Mouse (Mus musculus) embryonic facial prominence, embryonic 11.5 days (tissue): ENCODE results near the gene Best2. TPM values are rescaled to one million over a fixed set of nuclear protein-coding genes. Genes with fewer than 3 reads are reported as not detected.

Experiments
- ATAC-seq: fragments of 200-750 bp; cut with Nextera tagmentation; replicated peaks from 2 replicates; pipeline ENCODE4 v1.8.0; 2017; ENCODE audit warnings: low read depth; ENCODE audit not compliant: insufficient number of reproducible peaks, low FRiP score, low TSS enrichment
- DNase-seq: peaks from one replicate; pipeline ENCODE4 v3.0.0-alpha.2; 2015; ENCODE audit warnings: low spot score
- H3K27ac ChIP-seq: fragments of 300-500 bp; sonication (generic); replicated peaks from 2 replicates; pipeline ENCODE4 v1.5.1; 2014; ENCODE audit warnings: mild to moderate bottlenecking, low read depth, low read length, control low read depth
- H3K27me3 ChIP-seq: fragments of 300-500 bp; sonication (generic); 2 replicates; pipeline ENCODE4 v1.6.1; 2014; ENCODE audit warnings: mild to moderate bottlenecking, low read length, moderate library complexity, mixed read lengths; ENCODE audit not compliant: control insufficient read depth, insufficient read depth
- H3K36me3 ChIP-seq: fragments of 300-500 bp; sonication (generic); replicated peaks from 2 replicates; pipeline ENCODE4 v1.6.1; 2014; ENCODE audit warnings: low read depth, mild to moderate bottlenecking, low read length, moderate library complexity, mixed read lengths; ENCODE audit not compliant: control insufficient read depth, insufficient read depth
- H3K4me1 ChIP-seq: fragments of 300-500 bp; sonication (generic); 2 replicates; pipeline ENCODE4 v1.6.1; 2014; ENCODE audit warnings: low read length, mixed read lengths; ENCODE audit not compliant: control insufficient read depth, insufficient read depth
- H3K4me2 ChIP-seq: fragments of 300-500 bp; sonication (generic); 2 replicates; pipeline ENCODE4 v1.6.1; 2014; ENCODE audit warnings: low read depth, mild to moderate bottlenecking, control low read depth, low read length, moderate library complexity
- H3K4me3 ChIP-seq: fragments of 300-500 bp; sonication (generic); 2 replicates; pipeline ENCODE4 v1.5.1; 2014; ENCODE audit warnings: low read depth, low read length, control low read depth
- H3K9ac ChIP-seq: fragments of 300-500 bp; sonication (generic); replicated peaks from 2 replicates; pipeline ENCODE4 v1.6.1; 2014; ENCODE audit warnings: mild to moderate bottlenecking, control low read depth, low read length
- H3K9me3 ChIP-seq: fragments of 300-500 bp; sonication (generic); replicated peaks from 2 replicates; pipeline ENCODE4 v1.6.1; 2016; ENCODE audit warnings: mild to moderate bottlenecking, low read length, inconsistent platforms, mixed read lengths; ENCODE audit not compliant: control insufficient read depth
- WGBS: fragments of 180-500 bp; shearing (Covaris S2); extraction: QIAGEN DNeasy Blood & Tissue Kit; methylation state at CpG from one replicate; pipeline ENCODE4 v1.1.7; 2014; 5-methylcytosine and 5-hydroxymethylcytosine counted together
- polyA plus RNA-seq: library from polyadenylated mRNA; unstranded; fragments of >200 nt; fragmentation: Nextera tagmentation; extraction: Ambion mirVana; gene quantifications from 2 replicates; pipeline ENCODE4 v1.2.1, GENCODE M21; 2014

Best2 gene
- polyA plus RNA-seq, 1 experiment from 2014 or later, result not detected

- under 1% methylated on average over 52 of the region's 59 CpGs for WGBS
Observed at GRCm38 (mm10) chr8:85036718-85037365, 22.5 kb upstream of the Best2 start, which contains the start of gene Tnpo2. Tnpo2 (plus strand) TSS chr8:85036915.

GRCm38 (mm10) chr8:85036381-85036717, 22.0 kb upstream of the Best2 start:
- Histone ChIP-seq H3K4me3 (peak overlapping the region; percentile 83), H3K27me3 (no peaks in the 10 kb centered on the region), H3K27ac (peak overlapping the region; percentile 61), H3K9ac (peak overlapping the region; percentile 76), H3K4me2 (peak overlapping the region; percentile 75), H3K4me1 (peaks cover 3% of the 10 kb centered on the region), H3K36me3 (peaks cover 4% of the 10 kb centered on the region), H3K9me3 (no peaks in the 10 kb centered on the region)
- 0% methylated on average over 9 of the region's 9 CpGs for WGBS
- DNase-seq (no peak), ATAC-seq (peak; percentile 19)

More at GRCm38 (mm10) chr8:85036718-85037365, 22.5 kb upstream of the Best2 start, which contains the start of gene Tnpo2:
- H3K36me3 ChIP-seq, result peaks cover 4% of the 10 kb centered on the region
- H3K9me3 ChIP-seq, result no peaks in the 10 kb centered on the region
- H3K4me3 ChIP-seq, result peak within 1 kb of the TSS; percentile 83
- peaks cover 3% of the 10 kb centered on the region for H3K4me1 ChIP-seq
- DNase-seq, result peak; percentile 97
- H3K4me2 ChIP-seq, result peak within 1 kb of the TSS; percentile 84
- H3K9ac ChIP-seq, result peak within 1 kb of the TSS; percentile 92
- peak; percentile 84 for ATAC-seq
- peak within 1 kb of the TSS; percentile 99 for H3K27ac ChIP-seq
- H3K27me3 ChIP-seq, result no peaks in the 10 kb centered on the region

GRCm38 (mm10) chr8:85035728-85036310, 21.5 kb upstream of the Best2 start:
- Histone ChIP-seq H3K4me2 (peak overlapping the region; percentile 75), H3K27ac (peak overlapping the region; percentile 61), H3K9ac (peak overlapping the region; percentile 76), H3K4me1 (peaks cover 3% of the 10 kb centered on the region), H3K9me3 (no peaks in the 10 kb centered on the region), H3K27me3 (no peaks in the 10 kb centered on the region), H3K4me3 (peak overlapping the region; percentile 83), H3K36me3 (peaks cover 4% of the 10 kb centered on the region)
- ATAC-seq (0 out of 2 replicates have a peak, but pooled peaks have one; percentile 12), DNase-seq (peak; percentile 41)
- under 1% methylated on average over 15 of the region's 15 CpGs for WGBS

- Histone ChIP-seq H3K27me3 (no peaks in the 10 kb centered on the region), H3K9ac (peak overlapping the region; percentile 76; the same call in 1 of the 2 replicates), H3K36me3 (no peaks in the 10 kb centered on the region; the same call in none of the 2 replicates), H3K27ac (no peak overlapping the region), H3K4me1 (peaks cover 3% of the 10 kb centered on the region), H3K4me3 (peak overlapping the region; percentile 83), H3K4me2 (peak overlapping the region; percentile 75), H3K9me3 (no peaks in the 10 kb centered on the region)
- 6% methylated on average over 12 of the region's 12 CpGs for WGBS
- no peak for DNase-seq
- no peak for ATAC-seq
Observed at GRCm38 (mm10) chr8:85035165-85035727, 20.9 kb upstream of the Best2 start.

GRCm38 (mm10) chr8:85034764-85035163, 20.4 kb upstream of the Best2 start:
- no peaks in the 10 kb centered on the region; the same call in 1 of the 2 replicates for H3K36me3 ChIP-seq
- H3K9ac ChIP-seq, result 0 out of 2 replicates have a peak overlapping the region, but pooled peaks have one; percentile 22
- H3K27me3 ChIP-seq, result no peaks in the 10 kb centered on the region
- H3K4me1 ChIP-seq, result peaks cover 3% of the 10 kb centered on the region
- H3K4me2 ChIP-seq, result peak overlapping the region; percentile 75
- DNase-seq (peak; percentile 89), ATAC-seq (no peak)
- peak overlapping the region; percentile 83 for H3K4me3 ChIP-seq
- no peaks in the 10 kb centered on the region for H3K9me3 ChIP-seq
- 4% methylated on average over 13 of the region's 13 CpGs for WGBS
- no peak overlapping the region for H3K27ac ChIP-seq

GRCm38 (mm10) chr8:85033867-85034266, 19.5 kb upstream of the Best2 start:
- ATAC-seq (no peak), DNase-seq (no peak)
- peaks cover 3% of the 10 kb centered on the region for H3K4me1 ChIP-seq
- H3K27ac ChIP-seq, result no peak overlapping the region
- H3K4me3 ChIP-seq, result no peak overlapping the region
- WGBS, result 57% methylated on average over 1 of the region's 1 CpGs
- no peaks in the 10 kb centered on the region; the same call in 1 of the 2 replicates for H3K36me3 ChIP-seq
- H3K27me3 ChIP-seq, result no peaks in the 10 kb centered on the region
- no peak overlapping the region for H3K9ac ChIP-seq
- H3K4me2 ChIP-seq, result no peak overlapping the region
- no peaks in the 10 kb centered on the region for H3K9me3 ChIP-seq

GRCm38 (mm10) chr8:85032622-85033311, 18.4 kb upstream of the Best2 start:
- 84% methylated on average over 4 of the region's 4 CpGs for WGBS
- Histone ChIP-seq H3K9ac (no peak overlapping the region), H3K4me2 (no peak overlapping the region), H3K9me3 (no peaks in the 10 kb centered on the region), H3K4me1 (peaks cover 3% of the 10 kb centered on the region; the same call in 1 of the 2 replicates), H3K36me3 (no peaks in the 10 kb centered on the region; the same call in 1 of the 2 replicates), H3K27ac (no peak overlapping the region), H3K27me3 (no peaks in the 10 kb centered on the region), H3K4me3 (no peak overlapping the region)
- DNase-seq (no peak), ATAC-seq (no peak)
